Mouse (Mus musculus): ENCODE measurements around the gene Igf2. TPM values are rescaled to one million over a fixed set of nuclear protein-coding genes. Genes with fewer than 3 reads are reported as not detected.

Igf2 gene
- polyA plus RNA-seq (2015; fragmentation: Nextera tagmentation; extraction: Ambion mirVana) = 203 and 254 TPM in 2 replicates

GRCm38 (mm10) chr7:142666659-142667058 lies at the start of gene Igf2:
TSS of gene Igf2 (minus strand) at chr7:142666816.
- H3K4me3 ChIP-seq = no peak within 1 kb of the TSS
- 57% methylated on average over 2 of the region's 2 CpGs for WGBS
- no peaks in the 10 kb centered on the region for H3K36me3 ChIP-seq
- H3K27me3 ChIP-seq = peaks cover 56% of the 10 kb centered on the region
- peaks cover 7% of the 10 kb centered on the region; the same call in 1 of the 2 replicates for H3K4me1 ChIP-seq (replicated peaks)
- H3K27ac ChIP-seq (replicated peaks) = no peak within 1 kb of the TSS
- no peak for ATAC-seq (ENCODE audit: low read depth)
- H3K9ac ChIP-seq = no peak within 1 kb of the TSS
- H3K9me3 ChIP-seq = peaks cover 15% of the 10 kb centered on the region
- no peak within 1 kb of the TSS for H3K4me2 ChIP-seq

GRCm38 (mm10) chr7:142714783-142715498 lies 48.3 kb upstream of the Igf2 start:
- peak overlapping the region; percentile 67 for H3K9ac ChIP-seq
- no peak overlapping the region for H3K27ac ChIP-seq (replicated peaks)
- no peaks in the 10 kb centered on the region for H3K36me3 ChIP-seq
- H3K27me3 ChIP-seq = no peaks in the 10 kb centered on the region
- ATAC-seq (ENCODE audit: low read depth) = peak; percentile 50
- no peaks in the 10 kb centered on the region for H3K4me1 ChIP-seq (replicated peaks)
- peak overlapping the region; percentile 25 for H3K4me3 ChIP-seq
- no peaks in the 10 kb centered on the region for H3K9me3 ChIP-seq
- 16% methylated on average over 8 of the region's 8 CpGs for WGBS
- H3K4me2 ChIP-seq = peak overlapping the region; percentile 50

- H3K4me3 ChIP-seq = no peak overlapping the region
- no peaks in the 10 kb centered on the region for H3K36me3 ChIP-seq
- no peaks in the 10 kb centered on the region for H3K9me3 ChIP-seq
- no peak overlapping the region for H3K4me2 ChIP-seq
- 75% methylated on average over 2 of the region's 2 CpGs for WGBS
- no peak overlapping the region for H3K9ac ChIP-seq
- no peaks in the 10 kb centered on the region for H3K4me1 ChIP-seq (replicated peaks)
- no peaks in the 10 kb centered on the region for H3K27me3 ChIP-seq
- ATAC-seq (ENCODE audit: low read depth) = no peak
- H3K27ac ChIP-seq (replicated peaks) = no peak overlapping the region
Measured at GRCm38 (mm10) chr7:142706873-142707272, 40.3 kb upstream of the Igf2 start.

GRCm38 (mm10) chr7:142699334-142699860 lies 32.8 kb upstream of the Igf2 start:
- Histone ChIP-seq H3K9me3 (no peaks in the 10 kb centered on the region), H3K27ac (replicated peaks) (no peak overlapping the region), H3K4me1 (replicated peaks) (no peaks in the 10 kb centered on the region), H3K36me3 (no peaks in the 10 kb centered on the region), H3K4me2 (no peak overlapping the region), H3K4me3 (no peak overlapping the region), H3K27me3 (no peaks in the 10 kb centered on the region), H3K9ac (no peak overlapping the region)
- no peak for ATAC-seq (ENCODE audit: low read depth)
- WGBS = 65% methylated on average over 5 of the region's 5 CpGs

- no peak overlapping the region for H3K4me3 ChIP-seq
- no peaks in the 10 kb centered on the region for H3K4me1 ChIP-seq (replicated peaks)
- ATAC-seq (ENCODE audit: low read depth) = no peak
- H3K4me2 ChIP-seq = no peak overlapping the region
- no peaks in the 10 kb centered on the region for H3K36me3 ChIP-seq
- H3K9ac ChIP-seq = no peak overlapping the region
- 100% methylated on average over 3 of the region's 3 CpGs for WGBS
- H3K27ac ChIP-seq (replicated peaks) = no peak overlapping the region
- H3K27me3 ChIP-seq = no peaks in the 10 kb centered on the region
- no peaks in the 10 kb centered on the region for H3K9me3 ChIP-seq
Measured at GRCm38 (mm10) chr7:142678611-142679010, 12.0 kb upstream of the Igf2 start.

- Histone ChIP-seq H3K4me2 (no peak overlapping the region), H3K36me3 (no peaks in the 10 kb centered on the region), H3K27ac (replicated peaks) (no peak overlapping the region), H3K4me3 (no peak overlapping the region), H3K4me1 (replicated peaks) (no peaks in the 10 kb centered on the region), H3K9ac (no peak overlapping the region), H3K9me3 (0 out of 2 replicates have a peak, but pooled peaks cover 3% of the 10 kb centered on the region), H3K27me3 (no peaks in the 10 kb centered on the region)
- WGBS = 19% methylated on average over 3 of the region's 3 CpGs
- no peak for ATAC-seq (ENCODE audit: low read depth)
Measured at GRCm38 (mm10) chr7:142675644-142676043, 9.0 kb upstream of the Igf2 start.

GRCm38 (mm10) chr7:142675141-142675540 lies 8.5 kb upstream of the Igf2 start:
- Histone ChIP-seq H3K27me3 (no peaks in the 10 kb centered on the region), H3K9ac (no peak overlapping the region), H3K36me3 (no peaks in the 10 kb centered on the region), H3K4me2 (no peak overlapping the region), H3K4me3 (no peak overlapping the region), H3K27ac (replicated peaks) (no peak overlapping the region), H3K4me1 (replicated peaks) (no peaks in the 10 kb centered on the region), H3K9me3 (peaks cover 7% of the 10 kb centered on the region)
- WGBS = 70% methylated on average over 6 of the region's 6 CpGs
- ATAC-seq (ENCODE audit: low read depth) = no peak

GRCm38 (mm10) chr7:142672120-142672519 lies 5.5 kb upstream of the Igf2 start:
- Histone ChIP-seq H3K4me3 (no peak overlapping the region), H3K27ac (replicated peaks) (no peak overlapping the region), H3K9ac (no peak overlapping the region), H3K27me3 (peaks cover 1% of the 10 kb centered on the region), H3K4me2 (no peak overlapping the region), H3K9me3 (peaks cover 15% of the 10 kb centered on the region), H3K36me3 (no peaks in the 10 kb centered on the region), H3K4me1 (replicated peaks) (no peaks in the 10 kb centered on the region)
- 15% methylated on average over 4 of the region's 4 CpGs for WGBS
- no peak for ATAC-seq (ENCODE audit: low read depth)

GRCm38 (mm10) chr7:142671067-142671466 lies 4.5 kb upstream of the Igf2 start:
- Histone ChIP-seq H3K27ac (replicated peaks) (no peak overlapping the region), H3K9ac (no peak overlapping the region), H3K4me1 (replicated peaks) (no peaks in the 10 kb centered on the region), H3K4me2 (no peak overlapping the region), H3K9me3 (peaks cover 15% of the 10 kb centered on the region), H3K36me3 (no peaks in the 10 kb centered on the region), H3K27me3 (peaks cover 12% of the 10 kb centered on the region), H3K4me3 (no peak overlapping the region)
- 91% methylated on average over 1 of the region's 1 CpGs for WGBS
- ATAC-seq (ENCODE audit: low read depth) = no peak

- Histone ChIP-seq H3K27me3 (peaks cover 22% of the 10 kb centered on the region), H3K4me2 (no peak within 1 kb of the TSS), H3K27ac (replicated peaks) (no peak within 1 kb of the TSS), H3K9ac (no peak within 1 kb of the TSS), H3K4me1 (replicated peaks) (no peaks in the 10 kb centered on the region), H3K4me3 (no peak within 1 kb of the TSS), H3K36me3 (no peaks in the 10 kb centered on the region), H3K9me3 (peaks cover 15% of the 10 kb centered on the region)
- no peak for ATAC-seq (ENCODE audit: low read depth)
- 84% methylated on average over 23 of the region's 23 CpGs for WGBS
Measured at GRCm38 (mm10) chr7:142669751-142670625, 3.4 kb upstream of the Igf2 start, which contains the start of gene Gm49394. TSS of gene Gm49394 (minus strand) at chr7:142669942.

GRCm38 (mm10) chr7:142668328-142668727 lies 1.7 kb upstream of the Igf2 start:
- 92% methylated on average over 1 of the region's 1 CpGs for WGBS
- H3K9me3 ChIP-seq = peaks cover 15% of the 10 kb centered on the region
- peaks cover 7% of the 10 kb centered on the region; the same call in 1 of the 2 replicates for H3K4me1 ChIP-seq (replicated peaks)
- peaks cover 39% of the 10 kb centered on the region for H3K27me3 ChIP-seq
- H3K9ac ChIP-seq = no peak overlapping the region
- H3K36me3 ChIP-seq = no peaks in the 10 kb centered on the region
- ATAC-seq (ENCODE audit: low read depth) = no peak
- no peak overlapping the region for H3K4me3 ChIP-seq
- no peak overlapping the region for H3K4me2 ChIP-seq
- H3K27ac ChIP-seq (replicated peaks) = no peak overlapping the region

- no peak overlapping the region for H3K4me3 ChIP-seq
- 94% methylated on average over 18 of the region's 18 CpGs for WGBS
- ATAC-seq (ENCODE audit: low read depth) = no peak
- peaks cover 15% of the 10 kb centered on the region for H3K9me3 ChIP-seq
- H3K4me1 ChIP-seq (replicated peaks) = peaks cover 7% of the 10 kb centered on the region; the same call in 1 of the 2 replicates
- H3K27ac ChIP-seq (replicated peaks) = no peak overlapping the region
- peaks cover 47% of the 10 kb centered on the region for H3K27me3 ChIP-seq
- H3K9ac ChIP-seq = no peak overlapping the region
- H3K4me2 ChIP-seq = no peak overlapping the region
- no peaks in the 10 kb centered on the region for H3K36me3 ChIP-seq
Measured at GRCm38 (mm10) chr7:142667521-142667920, 905 bp upstream of the Igf2 start.
